Mouse (Mus musculus) left cerebral cortex, adult 2 months (tissue): Measurements from ENCODE around the gene Defb5. TPM values are rescaled to one million over a fixed set of nuclear protein-coding genes. Genes with fewer than 3 reads are reported as not detected.
"Not testable (repeated sequence)": the region's sequence is repeated elsewhere in the genome, so short reads cannot be mapped to it uniquely, and the experiment has no call there.

Experiments used
- DNase-seq, 2 experiments: peaks; one replicate each; pipeline ENCODE4 v3.0.0; 2021 to 2022; ENCODE audit warnings: low spot score in 2 of 2, mixed read lengths in 1 of 2; ENCODE audit errors: extremely low spot score in 1 of 2
- H3K27ac ChIP-seq: fragments of 200-600 bp; 2 replicates; pipeline ENCODE4 v1.8.1; 2022
- H3K4me3 ChIP-seq: fragments of 200-600 bp; 2 replicates; pipeline ENCODE4 v1.8.1; 2022
- CTCF ChIP-seq: fragments of 200-600 bp; IDR thresholded peaks from 2 replicates; pipeline ENCODE4 v1.8.1; 2022; ENCODE audit warnings: antibody characterized with exemption, mild to moderate bottlenecking, moderate library complexity
- intact Hi-C: fragments of 180-260 bp; cut with DNase I; formaldehyde crosslinking; loops from one replicate; pipeline ENCODE4 v1.15.1; 2025
- long read RNA-seq, 2 experiments: library from polyadenylated mRNA; stranded (forward); transcript quantifications; one replicate each; pipeline ENCODE4 v2.0.0; 2021; ENCODE audit warnings: borderline mapping rate in 2 of 2
- total RNA-seq, 2 experiments: library from RNA; stranded (reverse); gene quantifications; 2 replicates each; pipeline ENCODE4 v1.2.3; 2021

The Defb5 gene
- total RNA-seq: not detected
- long read RNA-seq, experiment 1: 0 reads
- long read RNA-seq, experiment 2: 0 reads

- Histone ChIP-seq H3K4me3 (no peak within 1 kb of the TSS), H3K27ac (no peak within 1 kb of the TSS)
- DNase-seq: no peak
- intact Hi-C loops: loop anchor here (5.0 kb wide), 1 partner anchor 275 kb away; no protein-coding TSS in a partner anchor
- no peak for TF ChIP-seq CTCF
Observed at GRCm38 (mm10) chr8:19247280-19247679, at the start of gene Defb5. Defb5 (plus strand) TSS chr8:19247580.

GRCm38 (mm10) chr8:19225161-19225560 is 22.2 kb upstream of the Defb5 start, which contains the start of gene Defb6:
Defb6 (plus strand) TSS chr8:19225478.
- no peak within 1 kb of the TSS for H3K27ac ChIP-seq
- TF ChIP-seq CTCF: no peak
- intact Hi-C loops: no loop called here
- H3K4me3 ChIP-seq: no peak within 1 kb of the TSS
- no peak for DNase-seq

GRCm38 (mm10) chr8:19238101-19238500 is 9.3 kb upstream of the Defb5 start:
- DNase-seq: no peak
- intact Hi-C loops: no loop called here

GRCm38 (mm10) chr8:19239616-19240015 is 7.8 kb upstream of the Defb5 start, which contains the start of gene Defb46:
Defb46 (plus strand) TSS chr8:19239916.
- DNase-seq: no peak
- intact Hi-C loops: no loop called here
- no peak for TF ChIP-seq CTCF

More at GRCm38 (mm10) chr8:19238101-19238500, 9.3 kb upstream of the Defb5 start:
- Histone ChIP-seq H3K27ac (no peak overlapping the region), H3K4me3 (no peak overlapping the region)
- TF ChIP-seq CTCF: no peak

GRCm38 (mm10) chr8:19258136-19258535 is 10.8 kb downstream of the Defb5 start:
- no peak overlapping the region for H3K27ac ChIP-seq
- intact Hi-C loops: no loop called here
- no peak overlapping the region for H3K4me3 ChIP-seq
- TF ChIP-seq CTCF: no peak
- no peak for DNase-seq

More at GRCm38 (mm10) chr8:19239616-19240015, 7.8 kb upstream of the Defb5 start, which contains the start of gene Defb46:
- Histone ChIP-seq H3K27ac (no peak within 1 kb of the TSS), H3K4me3 (no peak within 1 kb of the TSS)

GRCm38 (mm10) chr8:19259667-19260066 is 12.3 kb downstream of the Defb5 start:
- no peak overlapping the region for H3K27ac ChIP-seq

GRCm38 (mm10) chr8:19293060-19293459 is 45.7 kb downstream of the Defb5 start, which contains the start of gene Defb3:
Defb3 (plus strand) TSS chr8:19293360.
- DNase-seq, intact Hi-C loops, H3K4me3 ChIP-seq, H3K27ac ChIP-seq: not testable (repeated sequence)

More at GRCm38 (mm10) chr8:19259667-19260066, 12.3 kb downstream of the Defb5 start:
- no peak overlapping the region for H3K4me3 ChIP-seq
- DNase-seq: no peak
- intact Hi-C loops: no loop called here
- TF ChIP-seq CTCF: no peak

- H3K4me3 ChIP-seq, DNase-seq, intact Hi-C loops, H3K27ac ChIP-seq: not testable (repeated sequence)
Observed at GRCm38 (mm10) chr8:19298361-19298760, 51.0 kb downstream of the Defb5 start.

Other genes with a start within 250 kb of the Defb5 start
- gene Defb38, start 221.0 kb upstream of the Defb5 start, total RNA-seq: not detected
- not detected for gene Defb39, start 182.8 kb upstream of the Defb5 start, total RNA-seq
- gene Defb12, start 132.7 kb upstream of the Defb5 start, total RNA-seq: not detected
- gene Defb34, start 123.8 kb upstream of the Defb5 start, total RNA-seq: not detected
- not detected for gene Gm45826, start 106.8 kb upstream of the Defb5 start, total RNA-seq
- not detected for gene Defb14, start 53.2 kb upstream of the Defb5 start, total RNA-seq
- not detected for gene Defb4, start 48.9 kb upstream of the Defb5 start, total RNA-seq
- gene Defb6, start 22.1 kb upstream of the Defb5 start, total RNA-seq: not detected
- gene Defb46, start 7.7 kb upstream of the Defb5 start, total RNA-seq: not detected
- not detected for gene Defb3, start 45.8 kb downstream of the Defb5 start, total RNA-seq
- gene Defb8, start 200.0 kb downstream of the Defb5 start, total RNA-seq: not detected
- not detected for gene Defb7, start 247.5 kb downstream of the Defb5 start, total RNA-seq